Mouse (Mus musculus) cerebral cortex, adult 2 months (tissue): Measurements from ENCODE around the gene Psmb7.

Source experiments
- WGBS: fragments of 180-500 bp; shearing (Covaris S2); methylation state at CpG from one replicate; pipeline ENCODE4 v1.1.7; 2018; 5-methylcytosine and 5-hydroxymethylcytosine counted together

Psmb7 gene

DNA sequence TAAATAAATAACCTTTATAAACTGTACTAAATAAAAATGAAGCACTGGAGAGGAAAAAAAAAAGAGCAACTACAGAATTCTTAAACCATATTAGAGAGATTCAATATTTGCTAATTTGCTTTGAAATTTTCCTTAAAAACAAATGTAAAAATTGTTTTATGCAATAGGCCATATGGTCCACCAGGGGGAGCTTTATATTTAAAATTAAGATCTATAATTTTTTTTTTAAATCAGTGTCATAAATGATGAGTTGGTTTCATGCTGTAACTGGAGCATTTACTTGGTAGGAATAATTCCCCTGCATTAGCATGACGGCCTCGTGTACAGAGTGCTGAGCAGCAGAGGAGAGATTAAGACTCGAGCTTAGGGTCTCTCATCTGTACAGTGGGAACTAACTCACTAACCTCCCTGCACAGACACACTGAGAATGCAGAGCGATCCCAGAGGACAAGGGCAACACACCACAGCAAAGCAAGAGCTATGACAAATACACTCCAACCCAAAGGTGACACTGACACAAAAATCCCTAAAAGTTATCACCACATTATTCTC lies 6.1 kb downstream of the Psmb7 start:
- WGBS = 65% methylated on average over 4 of the region's 4 CpGs

DNA sequence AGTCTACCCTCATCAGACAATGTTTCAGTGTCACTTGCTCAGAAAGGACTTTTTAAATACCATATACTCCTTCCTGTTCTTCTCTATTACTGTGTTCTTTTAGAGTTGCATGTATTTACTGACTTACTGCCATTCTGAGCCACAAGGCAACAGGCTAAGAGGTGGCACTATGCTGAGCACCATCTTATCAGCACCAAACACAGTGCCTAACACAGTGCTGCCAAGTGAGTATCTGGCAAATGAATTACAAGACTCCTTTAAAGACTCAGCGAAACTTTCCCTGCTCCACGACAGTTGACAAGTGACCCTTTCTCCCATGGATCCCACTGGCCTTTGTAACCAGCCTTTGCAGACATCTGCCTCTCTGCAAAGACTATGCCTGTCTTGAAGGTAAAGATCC lies 13.3 kb downstream of the Psmb7 start:
- WGBS = 86% methylated on average over 2 of the region's 2 CpGs

DNA sequence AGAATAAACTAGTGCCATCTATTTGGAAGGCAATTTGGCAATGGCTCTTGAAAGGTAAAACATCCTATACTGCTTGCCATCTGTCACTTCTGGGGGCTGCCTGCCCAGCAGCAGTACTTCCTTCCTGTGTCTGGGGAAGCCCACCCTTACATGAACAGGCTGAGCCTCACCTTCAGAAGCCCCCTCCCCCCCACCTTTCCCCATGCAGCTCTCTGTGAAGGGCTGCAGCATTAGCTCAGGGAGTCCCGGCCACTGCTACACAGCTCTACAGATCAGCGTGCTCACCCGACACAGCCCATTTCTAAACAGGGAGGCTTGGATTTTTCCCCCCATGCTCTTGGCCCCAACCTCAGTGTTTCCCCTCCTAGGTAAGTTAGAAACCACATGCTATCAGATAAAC lies 14.4 kb downstream of the Psmb7 start:
- 86% methylated on average over 3 of the region's 3 CpGs for WGBS

DNA sequence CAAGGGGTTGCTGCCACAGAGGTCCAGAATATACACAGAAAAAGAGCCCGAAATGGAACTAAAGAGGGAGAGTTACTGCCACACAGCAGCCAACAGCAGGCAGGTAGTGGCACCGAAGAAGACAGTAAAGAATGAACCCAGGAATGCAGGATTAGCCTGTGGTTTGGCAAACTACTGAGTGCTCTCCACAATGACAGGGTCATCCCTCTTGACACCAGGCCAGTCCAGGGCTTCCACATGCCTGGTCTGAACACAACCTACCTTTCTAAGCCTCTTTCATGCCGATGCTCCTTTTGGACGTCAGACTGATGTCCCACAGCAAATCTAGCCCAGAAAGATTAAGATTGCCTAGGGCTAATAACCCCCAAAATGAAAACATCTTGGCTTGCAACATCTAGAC lies 15.1 kb downstream of the Psmb7 start:
- WGBS = 85% methylated on average over 4 of the region's 4 CpGs

DNA sequence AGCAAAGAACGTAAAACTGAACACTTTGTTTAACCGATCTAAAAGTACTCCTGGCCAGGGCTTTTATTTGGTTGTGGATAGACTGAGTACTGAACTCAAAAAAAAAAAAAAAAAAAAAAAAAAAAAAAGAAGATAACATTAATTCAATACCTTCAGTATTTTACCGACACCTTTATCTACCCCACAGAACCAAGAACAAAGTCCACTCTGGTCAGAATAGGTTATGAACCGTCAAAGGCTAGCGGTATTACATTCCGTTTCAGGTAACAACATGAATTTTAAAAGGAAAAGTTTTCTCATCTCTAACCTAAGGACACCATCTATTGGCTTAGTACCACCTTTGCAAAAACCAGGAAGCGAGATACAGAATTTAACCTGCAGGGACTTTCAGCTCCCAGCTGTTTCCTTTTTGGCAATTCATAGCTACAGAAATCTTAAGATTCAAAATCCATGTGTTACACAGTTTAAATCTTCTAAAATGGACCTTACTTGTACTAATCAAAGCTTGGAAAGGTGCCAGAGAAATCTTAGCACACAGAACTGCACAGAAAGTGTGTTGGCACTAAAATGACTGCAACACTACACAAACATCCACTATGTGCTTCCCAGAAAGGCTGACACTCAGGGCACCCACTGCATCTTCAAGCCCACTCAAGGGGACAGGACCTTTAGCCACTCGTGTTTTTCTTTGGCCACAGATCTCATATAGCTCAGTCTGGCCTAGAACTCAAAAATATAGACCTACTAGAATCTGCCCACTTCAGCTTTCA lies 19.9 kb downstream of the Psmb7 start:
- WGBS = 87% methylated on average over 8 of the region's 8 CpGs

DNA sequence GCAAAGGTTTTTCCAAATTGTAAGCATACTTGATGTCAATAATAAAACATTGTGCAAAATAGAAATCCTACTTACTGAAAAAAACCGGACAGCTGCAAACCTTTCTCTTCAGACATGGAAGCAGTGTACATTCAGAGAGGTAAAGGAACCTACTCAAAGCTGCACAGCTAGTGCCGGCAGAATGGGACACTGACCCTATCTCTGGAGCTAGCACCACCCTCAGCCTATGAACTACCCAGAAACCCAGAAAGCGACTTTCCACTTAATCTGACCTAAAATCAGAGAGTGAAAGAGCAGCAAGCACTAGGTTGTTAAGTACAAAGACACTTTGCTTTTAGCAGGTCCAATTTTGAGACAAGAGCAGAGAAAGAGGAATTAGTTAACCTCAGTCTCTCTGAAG lies 20.5 kb downstream of the Psmb7 start:
- 85% methylated on average over 3 of the region's 3 CpGs for WGBS

DNA sequence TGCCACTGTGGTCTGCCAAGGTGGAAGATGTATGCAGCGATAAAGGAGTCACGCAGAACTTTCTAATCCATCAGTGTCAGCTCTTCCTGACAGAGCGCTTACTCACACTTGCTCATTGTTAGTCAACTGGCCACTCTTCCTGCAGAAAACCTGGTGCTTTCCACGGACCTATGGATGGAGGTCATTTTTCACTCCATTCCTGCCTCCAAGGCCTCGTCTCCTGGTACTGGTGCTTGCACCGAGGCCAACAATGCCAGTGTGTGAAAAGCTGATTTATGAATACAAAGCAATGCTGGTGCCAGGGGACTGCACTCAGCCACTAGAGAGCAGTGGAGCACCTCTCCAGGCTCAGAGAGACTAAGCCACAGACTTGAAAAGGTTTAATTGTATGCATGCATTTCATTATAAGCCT lies 22.3 kb downstream of the Psmb7 start:
- 45% methylated on average over 6 of the region's 6 CpGs for WGBS

DNA sequence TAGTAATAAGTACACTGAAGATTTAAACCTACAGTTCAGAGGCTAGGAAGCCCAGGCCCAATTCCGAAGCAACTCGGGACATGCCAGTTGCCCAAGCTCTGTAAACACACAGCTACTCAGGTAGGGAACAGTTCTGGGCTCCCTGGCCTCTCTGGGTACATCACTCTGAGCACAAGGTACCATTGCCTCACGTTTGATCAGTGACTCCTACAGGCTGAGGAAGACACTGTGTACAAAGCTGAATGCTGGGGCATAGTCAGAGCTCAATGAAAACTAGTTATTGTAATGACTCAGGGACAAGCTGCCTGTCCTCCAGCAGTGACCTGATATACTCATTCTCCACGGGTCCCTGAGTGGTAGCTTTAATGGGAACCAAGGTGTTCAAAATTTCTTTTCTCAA lies 22.8 kb downstream of the Psmb7 start:
- 77% methylated on average over 4 of the region's 4 CpGs for WGBS

DNA sequence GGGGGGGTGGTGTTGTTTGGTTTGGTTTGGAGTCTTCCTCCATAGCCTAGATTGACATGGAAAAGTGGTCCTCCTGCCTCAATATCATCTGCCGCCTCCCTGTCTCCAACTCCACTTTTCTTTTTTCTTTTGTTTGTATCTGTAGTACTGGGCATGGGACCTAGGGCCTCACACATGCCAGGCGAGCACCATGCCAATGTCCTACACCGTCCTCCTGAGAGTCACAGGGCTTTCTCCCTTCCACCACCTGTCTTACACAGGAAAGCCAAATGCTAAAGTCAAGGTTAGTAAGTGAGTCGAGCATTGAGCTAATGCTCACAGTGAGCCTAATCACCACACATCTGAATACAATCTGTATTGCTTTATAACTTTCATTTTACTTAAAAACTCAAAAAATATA lies 24.1 kb downstream of the Psmb7 start:
- 83% methylated on average over 4 of the region's 4 CpGs for WGBS

DNA sequence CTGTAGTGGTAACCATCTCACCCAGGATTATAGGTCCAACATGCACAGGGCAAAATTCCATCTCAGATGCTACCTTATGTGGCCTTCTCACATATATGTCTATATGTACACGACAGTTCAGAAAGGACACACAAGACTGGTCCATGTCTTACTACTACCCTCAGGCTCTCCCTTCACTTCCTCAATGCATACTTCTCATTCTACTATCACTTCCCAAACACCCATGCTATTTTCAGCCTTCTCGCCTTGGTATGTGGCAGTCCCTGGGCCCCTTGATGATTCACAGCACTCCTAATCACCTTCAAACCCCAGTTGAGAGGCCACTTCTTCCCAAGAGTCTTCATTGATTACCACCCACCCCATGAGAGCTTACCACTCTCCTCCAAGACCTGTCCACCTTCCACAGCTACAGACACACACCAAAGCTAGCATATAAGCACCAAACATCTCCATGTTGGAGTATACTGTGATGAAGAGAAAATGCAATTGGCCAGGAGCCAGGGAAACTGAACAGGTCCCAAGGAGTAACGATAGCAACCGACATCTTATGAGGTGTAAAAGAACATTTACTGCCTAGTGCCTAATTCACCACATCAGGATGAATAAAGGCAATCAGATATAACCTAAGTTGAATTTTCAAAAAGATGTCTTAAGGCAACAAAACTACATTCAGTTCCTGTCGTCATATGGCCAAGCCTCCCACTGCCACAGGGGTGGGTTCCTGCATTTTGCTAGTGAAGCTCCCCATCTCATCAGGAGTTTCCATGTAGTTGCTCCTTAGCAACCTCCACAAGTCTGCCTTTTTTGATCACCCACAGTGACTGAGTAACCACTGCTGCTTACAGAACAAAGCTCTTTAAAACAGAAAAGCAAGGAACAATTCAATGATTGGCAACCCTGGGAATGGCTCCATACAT lies 26.7 kb downstream of the Psmb7 start:
- WGBS = 65% methylated on average over 5 of the region's 5 CpGs

DNA sequence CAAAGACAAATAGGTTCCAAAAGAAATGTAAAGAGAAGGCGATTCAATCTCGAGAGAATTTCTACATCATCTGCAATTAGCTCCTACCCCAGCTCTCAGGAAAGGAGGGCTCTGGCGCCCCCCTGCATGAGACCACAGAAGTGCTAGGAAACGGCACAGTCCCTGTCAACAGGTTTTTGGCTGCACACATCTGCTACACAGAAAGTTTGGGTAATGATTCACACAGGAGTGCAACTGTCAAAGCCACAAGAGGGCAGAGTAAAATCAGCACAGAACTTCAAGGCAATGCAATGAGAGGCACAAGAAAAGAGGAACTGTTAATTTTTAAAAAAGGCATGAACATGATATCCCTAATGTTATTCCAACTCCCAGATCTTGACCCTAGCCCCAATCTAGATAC lies 27.8 kb downstream of the Psmb7 start:
- WGBS = 24% methylated on average over 4 of the region's 4 CpGs

DNA sequence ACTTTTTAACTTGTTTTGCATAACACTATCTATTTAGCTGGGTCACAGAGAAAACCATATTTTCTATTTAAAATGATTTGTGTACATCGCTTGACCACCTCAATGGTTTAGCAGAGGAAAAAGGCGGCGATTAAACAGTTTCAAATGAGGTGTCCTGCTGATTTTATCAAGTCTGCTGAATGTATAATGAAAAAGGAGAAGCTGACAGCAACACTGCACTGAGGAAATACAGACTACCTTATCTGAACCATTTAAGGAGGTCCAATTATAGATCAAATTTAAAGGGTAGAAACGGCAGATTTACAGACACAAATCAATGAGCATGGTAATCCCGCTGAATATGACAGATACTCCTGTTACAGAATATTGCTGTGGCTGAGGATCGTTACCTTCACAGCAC lies 29.4 kb downstream of the Psmb7 start:
- WGBS = 62% methylated on average over 6 of the region's 6 CpGs

DNA sequence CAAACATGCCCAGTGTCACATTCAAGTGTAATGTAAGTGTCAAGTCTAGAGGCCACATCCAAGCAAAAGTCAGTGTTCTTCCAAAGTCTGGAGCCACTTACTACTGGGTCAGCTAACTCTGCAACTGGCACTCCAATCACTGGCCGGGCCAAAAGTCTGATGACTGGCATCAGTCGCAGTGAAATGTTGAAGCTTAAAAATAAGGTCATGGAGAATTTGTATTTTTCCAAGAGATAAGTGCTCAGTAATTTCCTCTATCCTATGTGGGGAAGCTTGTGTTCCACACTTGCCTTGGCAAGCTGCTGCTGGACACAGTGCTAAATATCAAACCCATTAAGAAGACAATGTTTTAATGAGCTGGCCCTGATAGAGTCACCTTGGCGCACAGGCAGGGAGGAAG lies 30.3 kb downstream of the Psmb7 start:
- WGBS = 81% methylated on average over 3 of the region's 3 CpGs

DNA sequence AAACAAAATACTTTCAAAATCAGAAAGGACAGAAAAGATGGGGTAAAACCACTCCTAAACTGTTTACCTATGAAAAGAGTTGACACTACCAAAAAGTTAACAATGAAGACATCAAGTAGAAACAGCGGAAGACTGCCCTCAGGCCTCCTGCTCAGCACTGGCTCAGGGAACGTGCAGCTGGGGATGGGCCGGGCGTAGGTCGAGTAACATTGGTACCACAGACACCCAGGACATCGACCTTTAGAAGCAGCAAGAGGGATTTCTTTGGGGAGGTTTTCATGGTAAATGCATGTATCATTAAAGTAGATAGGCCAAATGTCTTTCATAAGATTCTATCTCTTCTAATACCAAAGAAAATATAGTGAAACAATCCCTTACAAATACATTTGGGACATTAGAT lies 31.3 kb downstream of the Psmb7 start:
- WGBS = 95% methylated on average over 6 of the region's 6 CpGs

DNA sequence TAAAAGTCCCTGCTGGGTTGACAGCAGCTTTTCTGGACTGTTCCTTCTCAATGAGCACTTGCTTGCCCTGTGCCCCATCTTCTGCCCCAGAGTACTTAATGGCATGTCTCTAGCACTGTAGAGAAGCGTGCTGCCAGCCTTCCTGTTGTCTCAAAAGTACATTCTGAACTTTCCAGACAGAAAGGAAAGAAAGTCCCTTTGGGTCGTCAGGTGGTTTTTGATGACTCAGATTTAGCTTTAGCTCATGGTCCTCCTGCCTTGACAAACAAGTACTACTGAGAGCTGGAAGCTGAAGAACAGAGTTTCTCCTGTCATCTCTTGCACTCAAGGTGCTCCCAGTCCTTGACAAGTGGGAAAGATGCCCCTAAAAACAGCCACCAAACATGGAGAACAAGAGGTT lies 33.7 kb downstream of the Psmb7 start:
- 88% methylated on average over 2 of the region's 2 CpGs for WGBS

DNA sequence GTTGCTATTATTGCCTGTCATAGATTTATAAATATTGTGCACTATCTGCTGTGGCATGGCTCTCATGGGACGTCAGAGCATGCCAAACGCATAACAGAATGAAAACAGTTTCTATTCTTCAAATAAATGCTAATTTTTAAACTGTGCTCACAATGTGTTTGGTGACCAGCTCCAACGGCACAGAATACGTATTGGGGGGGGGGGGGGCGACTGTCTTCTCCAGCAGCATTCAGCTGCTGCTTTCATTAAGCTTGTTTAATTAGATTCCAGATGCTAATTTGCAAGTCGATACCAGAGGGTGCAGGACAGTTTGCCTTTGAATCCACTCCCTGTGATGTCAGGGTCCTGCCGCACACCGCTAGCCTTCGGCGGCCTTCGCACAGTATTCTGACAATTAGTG lies 34.6 kb downstream of the Psmb7 start:
- 54% methylated on average over 11 of the region's 11 CpGs for WGBS

DNA sequence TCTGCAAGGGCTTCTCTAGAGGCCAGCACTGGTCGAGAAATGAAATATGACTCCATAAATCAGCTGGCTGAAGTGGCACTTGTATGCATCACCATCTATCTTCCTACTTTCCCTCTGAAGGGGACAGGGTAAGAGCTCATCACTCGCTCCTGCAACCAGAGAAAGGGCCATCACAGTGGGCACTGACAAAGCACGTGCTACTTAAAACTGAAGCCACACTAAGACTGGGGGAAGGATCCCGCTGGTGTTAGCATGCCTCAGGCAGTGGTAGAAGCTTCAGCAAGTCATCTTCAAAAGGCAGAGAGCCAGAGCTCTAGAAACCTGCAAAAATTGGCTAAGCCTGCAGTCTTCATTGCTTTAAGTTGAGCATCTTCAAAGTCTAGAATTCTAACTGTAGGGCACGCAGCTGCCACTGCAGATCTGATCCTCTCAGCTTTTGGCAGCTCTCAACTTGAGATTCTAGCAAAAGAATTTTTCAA lies 35.0 kb downstream of the Psmb7 start:
- WGBS = 37% methylated on average over 5 of the region's 5 CpGs

DNA sequence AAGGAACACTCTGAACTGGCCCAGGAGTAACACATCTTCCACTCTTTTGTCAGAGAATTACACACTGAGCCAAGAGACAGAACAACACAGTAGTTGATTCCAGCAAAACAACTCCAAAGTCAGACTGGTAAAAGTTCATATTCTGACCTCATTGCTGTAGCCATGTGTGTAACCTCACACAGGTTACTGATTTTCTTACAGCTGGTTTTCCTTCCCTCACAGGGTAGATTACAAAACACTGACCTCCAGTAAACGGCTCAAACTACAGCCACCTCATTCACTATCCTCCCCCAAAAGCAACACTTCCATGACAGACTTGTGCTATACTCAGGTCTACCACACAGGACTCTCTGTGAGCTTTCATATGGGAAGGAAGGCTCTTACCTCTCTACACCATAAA lies 36.2 kb downstream of the Psmb7 start:
- WGBS = 72% methylated on average over 1 of the region's 1 CpGs

DNA sequence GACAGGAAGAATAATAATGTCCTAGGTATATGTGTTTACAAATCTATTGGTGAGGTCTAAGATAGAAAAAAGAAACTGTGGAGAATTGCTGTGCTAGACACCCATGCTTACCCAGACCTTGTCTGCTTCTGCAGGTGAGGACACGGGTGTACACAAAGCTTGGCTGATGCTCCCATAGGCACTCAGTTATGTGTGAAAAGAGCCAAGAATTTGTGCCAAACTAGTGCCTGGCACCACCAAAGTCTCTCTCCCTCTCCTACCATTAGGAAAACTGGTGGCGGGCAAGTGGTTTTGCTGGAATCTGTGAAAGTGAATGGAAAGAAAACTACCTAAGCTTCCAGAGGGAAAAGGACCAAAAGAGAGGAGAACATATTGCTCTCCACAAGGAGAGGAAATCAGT lies 45.5 kb downstream of the Psmb7 start:
- WGBS = 58% methylated on average over 2 of the region's 2 CpGs

DNA sequence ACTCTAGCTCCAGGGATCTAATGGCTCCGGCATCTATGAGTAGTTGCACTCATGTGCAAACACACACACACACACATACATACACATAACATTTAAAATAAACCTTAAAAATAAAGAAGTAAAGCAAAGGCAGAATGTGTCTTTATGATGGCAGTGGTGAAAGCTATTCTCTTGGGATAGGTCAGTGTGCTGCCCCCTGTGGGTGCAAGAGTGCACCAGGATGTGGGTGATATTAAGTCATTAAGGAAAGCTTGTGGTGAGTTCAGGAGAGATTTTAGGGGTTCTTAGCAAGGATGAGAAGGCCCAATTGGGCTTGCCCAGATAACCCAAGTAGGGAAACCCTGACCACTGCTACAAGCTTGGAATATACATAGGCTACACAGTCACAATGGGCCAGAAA lies 46.0 kb downstream of the Psmb7 start:
- WGBS = 100% methylated on average over 1 of the region's 1 CpGs

DNA sequence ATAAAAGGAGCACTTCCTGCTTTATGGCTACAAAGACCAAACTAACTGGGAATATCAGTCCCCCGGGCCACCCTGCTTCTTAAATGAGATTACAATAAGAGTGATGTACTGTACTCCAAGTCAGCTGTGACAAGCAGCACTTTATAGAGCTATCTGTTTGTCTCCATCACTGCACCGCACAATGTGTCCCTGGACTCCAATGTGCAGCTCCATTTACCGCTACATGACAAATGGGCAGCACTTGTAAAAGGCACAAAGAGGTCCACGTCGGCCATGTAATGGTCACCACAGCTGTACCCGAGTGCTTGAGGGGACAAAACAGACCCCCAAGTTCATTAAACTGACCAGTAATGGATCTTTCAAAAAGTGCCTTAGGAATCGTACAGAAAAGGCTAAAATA lies 49.0 kb downstream of the Psmb7 start:
- WGBS = 70% methylated on average over 7 of the region's 7 CpGs

DNA sequence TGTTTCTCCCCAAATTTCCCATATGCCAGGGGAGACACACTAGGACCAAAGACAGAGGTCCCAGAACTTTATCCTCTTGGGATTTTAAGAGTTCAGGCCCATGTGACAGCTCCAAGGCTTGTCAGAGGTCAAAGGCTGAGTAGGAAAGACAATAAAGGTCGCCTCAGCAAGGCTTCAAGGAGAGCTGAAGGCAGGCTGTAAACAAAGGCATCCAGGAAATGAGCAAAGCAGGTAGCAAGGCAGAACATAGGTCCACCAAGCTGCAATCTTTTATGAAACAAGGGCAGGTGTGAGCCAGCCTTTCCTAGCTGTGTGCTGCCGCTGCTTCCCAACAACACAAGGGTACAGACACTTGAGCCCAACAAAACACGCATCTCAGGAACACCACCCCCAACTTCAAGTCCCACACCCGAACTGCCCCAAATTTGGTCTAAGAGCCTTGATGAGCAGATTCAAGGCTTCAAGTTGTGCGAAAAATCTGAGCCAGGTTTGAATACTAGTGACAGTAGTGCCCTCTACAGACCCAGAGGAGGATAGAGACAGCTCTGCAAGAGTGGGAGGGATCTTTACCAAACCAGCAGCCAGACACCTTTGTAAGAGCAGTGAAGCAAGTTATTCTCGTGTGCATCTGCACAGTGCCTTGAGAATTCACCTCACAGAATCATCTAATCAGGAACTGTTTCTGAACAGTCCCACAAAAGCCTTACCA lies 52.0 kb downstream of the Psmb7 start:
- WGBS = 35% methylated on average over 6 of the region's 6 CpGs
